Mouse (Mus musculus): ENCODE measurements around the gene Ccl6.
"Not testable (repeated sequence)": the region's sequence is repeated elsewhere in the genome, so short reads cannot be mapped to it uniquely, and the experiment has no call there.

Gene Ccl6

GRCm38 (mm10) chr11:83557074-83557473 is 35.8 kb downstream of the Ccl6 start:
- DNase-seq = no peak

GRCm38 (mm10) chr11:83556085-83556781 is 36.7 kb downstream of the Ccl6 start:
- DNase-seq = no peak

GRCm38 (mm10) chr11:83551668-83552067 is 41.2 kb downstream of the Ccl6 start:
- DNase-seq = no peak

DNA sequence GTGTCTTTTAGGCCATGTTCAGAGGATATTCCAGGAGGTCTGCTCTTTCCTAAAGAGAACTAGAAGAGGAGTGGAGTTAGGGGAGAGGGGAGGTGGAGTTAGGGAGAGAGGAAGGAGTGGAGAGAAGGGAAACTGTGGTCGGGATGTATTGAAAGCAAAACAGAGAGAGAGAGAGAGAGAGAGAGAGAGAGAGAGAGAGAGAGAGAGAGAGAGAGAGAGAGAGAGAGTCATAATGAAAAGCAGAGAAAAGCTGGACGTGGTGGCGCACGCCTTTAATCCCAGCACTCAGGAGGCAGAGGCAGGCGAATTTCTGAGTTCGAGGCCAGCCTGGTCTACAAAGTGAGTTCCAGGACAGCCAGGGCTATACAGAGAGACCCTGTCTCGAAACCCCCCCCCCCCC is 41.9 kb downstream of the Ccl6 start:
- DNase-seq = not testable (repeated sequence)

DNA sequence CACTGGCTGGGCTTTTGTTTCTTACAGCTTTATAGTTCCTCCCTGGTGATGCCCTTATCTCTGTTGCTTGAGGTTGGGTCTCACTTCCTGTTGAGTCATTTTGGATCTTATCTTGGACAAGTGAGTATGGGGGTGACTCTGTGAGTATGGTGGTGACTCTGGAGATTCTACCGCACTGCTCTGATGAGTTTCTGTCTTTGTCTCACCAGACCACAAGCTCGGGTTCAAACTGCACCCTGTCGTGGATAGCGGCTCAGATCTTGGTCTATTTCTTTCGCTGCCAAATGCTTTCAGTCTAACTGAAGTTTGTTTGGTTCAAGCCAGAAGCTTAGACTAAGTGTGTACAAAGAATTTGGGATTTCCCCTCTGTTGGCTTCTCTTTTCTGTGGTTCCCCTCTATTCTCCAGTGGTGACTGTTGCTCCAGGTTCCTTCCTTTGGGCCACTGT is 42.7 kb downstream of the Ccl6 start:
- DNase-seq = no peak

DNA sequence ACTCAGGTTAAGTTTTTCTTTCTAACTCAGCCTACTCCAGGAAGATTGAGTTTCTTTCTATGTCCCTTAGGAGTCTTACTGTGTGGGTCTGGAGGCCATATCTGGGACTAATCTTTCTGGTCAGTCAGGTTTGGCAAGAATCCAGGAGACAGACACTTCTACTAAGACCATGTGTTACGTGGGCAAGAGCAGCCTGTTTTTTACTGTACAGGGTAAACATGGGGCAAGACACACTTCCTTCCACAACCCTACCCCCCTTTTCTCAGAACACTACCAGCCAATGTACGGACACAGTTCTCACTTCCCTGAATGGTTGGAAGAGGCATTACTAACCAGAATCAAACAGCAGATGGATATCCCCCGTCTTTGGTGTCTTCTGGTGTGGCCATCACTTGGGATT is 48.7 kb downstream of the Ccl6 start:
- no peak for DNase-seq

DNA sequence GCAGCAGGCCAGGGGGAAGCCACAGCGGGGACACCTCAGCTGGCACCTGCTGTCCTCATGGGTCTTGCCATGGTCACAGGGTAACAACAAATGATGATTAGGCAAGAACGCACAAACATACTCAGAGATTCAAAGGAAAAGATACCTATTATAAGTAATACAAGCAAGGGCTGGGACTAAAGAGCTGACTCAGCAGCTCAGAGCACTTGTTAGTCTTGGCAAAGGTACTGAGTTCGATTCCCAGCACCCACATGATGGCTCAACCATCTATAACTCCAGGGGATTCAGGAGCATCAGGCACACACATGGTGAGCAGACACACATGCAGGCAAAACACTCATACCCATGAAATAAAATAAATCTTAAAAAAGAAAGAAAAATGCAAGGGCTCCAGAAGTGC is 51.5 kb downstream of the Ccl6 start:
- no peak for DNase-seq

DNA sequence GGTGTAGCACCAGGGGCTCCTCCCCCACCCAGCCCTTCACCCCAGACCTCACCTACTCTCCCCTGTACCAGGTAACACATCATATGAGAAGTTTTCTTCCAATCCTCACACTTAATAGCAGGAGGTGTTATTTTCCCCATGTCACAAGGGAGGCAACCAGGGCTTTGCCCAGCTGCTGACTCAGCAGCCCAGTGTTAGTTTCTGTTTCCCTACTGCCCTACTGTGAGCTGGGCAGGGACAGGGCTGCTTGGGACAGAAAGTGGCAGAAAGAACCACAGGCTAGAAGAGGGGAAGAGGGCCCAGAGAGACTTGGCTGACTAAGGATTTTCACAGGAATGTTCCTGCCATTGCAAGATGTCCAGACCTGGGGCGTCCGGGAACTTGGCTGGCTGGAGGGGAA is 52.0 kb downstream of the Ccl6 start:
- DNase-seq = no peak

GRCm38 (mm10) chr11:83538705-83539314 is 54.1 kb downstream of the Ccl6 start:
- no peak for DNase-seq
